Mouse (Mus musculus): ENCODE results near the gene Tdrd12. TPM values are rescaled to one million over a fixed set of nuclear protein-coding genes. Genes with fewer than 3 reads are reported as not detected.

Tdrd12 gene
- polyA plus RNA-seq, 1 experiment, result not detected

DNA sequence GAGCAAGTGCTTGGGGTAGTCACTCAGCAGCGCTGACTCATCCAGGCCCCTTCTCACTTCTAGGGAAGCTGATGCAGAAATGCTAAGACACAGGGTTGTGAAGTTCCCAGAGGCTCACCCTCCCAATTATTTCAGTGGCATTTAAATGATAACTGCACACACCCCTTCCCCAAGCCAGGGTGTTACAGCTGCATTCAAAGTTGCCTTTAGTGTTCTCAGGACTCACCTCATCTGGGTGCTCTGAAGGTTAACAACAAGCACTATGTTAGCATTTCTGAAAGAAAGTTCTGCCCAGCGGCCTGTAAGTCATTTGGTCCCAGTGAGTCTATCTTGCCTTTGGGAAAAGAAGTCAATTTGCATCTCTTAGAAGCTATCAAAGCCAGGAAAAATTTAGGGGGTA, 69.7 kb downstream of the Tdrd12 start:
- no peak overlapping the region for H3K27ac ChIP-seq (ENCODE audit: insufficient read depth, low read depth, low read length)
- H3K4me3 ChIP-seq (ENCODE audit: insufficient read depth, low read depth, low read length), result no peak overlapping the region
- TF ChIP-seq CTCF (IDR thresholded peaks at IDR 0.05; ENCODE audit: insufficient read depth, low read depth, low read length) (no peak), POLR2A (IDR thresholded peaks at IDR 0.05; ENCODE audit: insufficient read depth, low read depth, low read length) (no peak)
- H3K4me1 ChIP-seq (ENCODE audit: control insufficient read depth, insufficient read depth, low read length), result no peaks in the 10 kb centered on the region
- 79% methylated on average over 2 of the region's 2 CpGs for WGBS

DNA sequence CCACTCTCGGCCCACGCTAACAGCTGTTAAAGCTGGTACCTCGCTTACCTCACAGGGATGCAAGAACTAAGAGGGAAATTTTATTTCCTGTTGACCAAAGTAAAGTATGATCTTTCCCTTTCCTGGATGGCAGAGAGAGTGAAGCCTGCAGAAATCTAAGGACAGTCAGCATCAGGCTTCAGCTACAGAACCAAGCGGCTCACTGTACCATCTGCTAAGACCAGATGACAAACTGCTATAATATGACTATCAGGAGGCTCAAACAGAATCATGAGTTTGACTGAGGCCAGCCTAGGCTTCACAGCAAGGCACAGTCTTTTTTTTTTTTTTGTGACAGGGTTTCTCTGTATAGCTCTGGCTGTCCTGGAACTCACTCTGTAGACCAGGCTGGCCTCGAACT, 72.5 kb downstream of the Tdrd12 start:
- no peaks in the 10 kb centered on the region for H3K4me1 ChIP-seq (ENCODE audit: control insufficient read depth, insufficient read depth, low read length)
- TF ChIP-seq CTCF (IDR thresholded peaks at IDR 0.05; ENCODE audit: insufficient read depth, low read depth, low read length), result no peak
- TF ChIP-seq POLR2A (IDR thresholded peaks at IDR 0.05; ENCODE audit: insufficient read depth, low read depth, low read length), result no peak
- WGBS, result 96% methylated on average over 5 of the region's 5 CpGs
- no peak overlapping the region for H3K27ac ChIP-seq (ENCODE audit: insufficient read depth, low read depth, low read length)
- H3K4me3 ChIP-seq (ENCODE audit: insufficient read depth, low read depth, low read length), result no peak overlapping the region

DNA sequence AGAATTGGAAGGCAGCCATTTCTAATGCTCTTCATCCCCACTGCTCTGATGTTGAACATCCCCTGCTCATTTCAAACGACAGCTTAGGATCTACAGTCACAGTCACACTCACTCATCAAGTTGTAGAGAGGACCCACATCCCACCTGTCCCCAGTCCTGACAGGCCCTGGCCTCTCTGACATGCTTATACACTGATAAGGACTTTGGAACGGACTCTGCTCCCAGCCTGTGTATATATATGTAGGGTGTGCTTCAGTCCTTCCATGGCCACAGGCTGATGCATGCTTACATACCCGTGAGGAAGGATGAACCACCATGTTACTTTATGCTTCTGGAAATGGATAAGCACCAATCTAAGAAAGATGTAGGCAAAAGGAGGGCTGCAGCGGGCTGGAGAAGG, 76.6 kb downstream of the Tdrd12 start:
- Histone ChIP-seq H3K4me3 (ENCODE audit: insufficient read depth, low read depth, low read length) (no peak overlapping the region), H3K27ac (ENCODE audit: insufficient read depth, low read depth, low read length) (no peak overlapping the region), H3K4me1 (ENCODE audit: control insufficient read depth, insufficient read depth, low read length) (no peaks in the 10 kb centered on the region)
- no peak for TF ChIP-seq CTCF (IDR thresholded peaks at IDR 0.05; ENCODE audit: insufficient read depth, low read depth, low read length)
- no peak for TF ChIP-seq POLR2A (IDR thresholded peaks at IDR 0.05; ENCODE audit: insufficient read depth, low read depth, low read length)
- WGBS, result 89% methylated on average over 4 of the region's 4 CpGs

- TF ChIP-seq CTCF (IDR thresholded peaks at IDR 0.05; ENCODE audit: insufficient read depth, low read depth, low read length) (no peak), POLR2A (IDR thresholded peaks at IDR 0.05; ENCODE audit: insufficient read depth, low read depth, low read length) (no peak)
- Histone ChIP-seq H3K4me1 (ENCODE audit: control insufficient read depth, insufficient read depth, low read length) (no peaks in the 10 kb centered on the region), H3K27ac (ENCODE audit: insufficient read depth, low read depth, low read length) (no peak overlapping the region), H3K4me3 (ENCODE audit: insufficient read depth, low read depth, low read length) (no peak overlapping the region)
- WGBS, result 80% methylated on average over 4 of the region's 4 CpGs
These were observed 81.3 kb downstream of the Tdrd12 start for GRCm38 (mm10) chr7:35456091-35456814.

- no peak overlapping the region for H3K27ac ChIP-seq (ENCODE audit: insufficient read depth, low read depth, low read length)
- H3K4me3 ChIP-seq (ENCODE audit: insufficient read depth, low read depth, low read length), result no peak overlapping the region
- TF ChIP-seq CTCF (IDR thresholded peaks at IDR 0.05; ENCODE audit: insufficient read depth, low read depth, low read length) (no peak), POLR2A (IDR thresholded peaks at IDR 0.05; ENCODE audit: insufficient read depth, low read depth, low read length) (no peak)
- 87% methylated on average over 7 of the region's 7 CpGs for WGBS
- no peaks in the 10 kb centered on the region for H3K4me1 ChIP-seq (ENCODE audit: control insufficient read depth, insufficient read depth, low read length)
These were observed 88.7 kb downstream of the Tdrd12 start for GRCm38 (mm10) chr7:35448867-35449266.

DNA sequence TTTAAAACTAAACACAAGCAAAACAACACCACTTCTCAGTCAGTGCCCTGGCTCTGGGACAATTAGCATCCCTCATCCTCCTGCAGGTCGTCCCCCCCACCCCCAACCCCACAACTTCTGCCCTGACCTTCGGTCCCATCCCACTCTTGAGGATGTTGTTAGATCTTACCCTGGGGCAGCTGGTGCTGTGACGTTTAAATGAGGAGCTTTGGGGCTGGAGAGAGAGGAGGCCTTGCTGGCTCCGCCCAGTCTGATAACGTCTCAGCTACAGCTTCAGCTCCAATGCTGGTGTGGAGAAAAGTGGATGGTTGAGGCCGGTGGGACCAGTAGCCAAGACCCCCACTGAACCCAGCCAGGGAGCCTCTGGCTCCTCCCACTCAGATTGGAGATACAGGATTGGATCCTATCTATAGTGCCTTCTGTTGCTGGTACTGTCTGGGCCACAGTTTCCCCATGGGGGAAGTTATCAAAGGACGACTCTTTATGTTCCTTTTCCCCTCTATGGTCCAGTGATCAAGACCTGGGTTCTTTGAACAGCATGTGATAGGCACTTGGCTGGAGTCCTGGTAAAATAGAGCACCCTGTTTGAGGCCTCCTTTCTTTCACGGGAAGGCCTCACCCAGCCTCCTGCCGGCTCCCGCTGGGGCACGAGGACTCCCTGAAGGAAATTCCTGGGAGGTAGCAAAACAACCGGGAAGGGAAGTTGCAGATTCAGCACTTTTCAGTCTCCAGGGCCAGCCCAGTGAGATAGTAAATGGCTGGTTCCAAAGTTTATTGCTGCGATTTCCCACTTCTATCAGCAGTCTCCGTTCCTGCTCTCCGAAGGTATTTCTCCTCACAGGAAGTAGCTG, 89.3 kb downstream of the Tdrd12 start, which contains the start of gene Slc7a9:
Gene Slc7a9 (plus strand): TSS at position 801 of the 851 bp plus-strand sequence.
- TF ChIP-seq CTCF (IDR thresholded peaks at IDR 0.05; ENCODE audit: insufficient read depth, low read depth, low read length) (no peak), POLR2A (IDR thresholded peaks at IDR 0.05; ENCODE audit: insufficient read depth, low read depth, low read length) (no peak)
- Histone ChIP-seq H3K27ac (ENCODE audit: insufficient read depth, low read depth, low read length) (no peak within 1 kb of the TSS), H3K4me3 (ENCODE audit: insufficient read depth, low read depth, low read length) (no peak within 1 kb of the TSS), H3K4me1 (ENCODE audit: control insufficient read depth, insufficient read depth, low read length) (no peaks in the 10 kb centered on the region)
- 41% methylated on average over 15 of the region's 15 CpGs for WGBS

DNA sequence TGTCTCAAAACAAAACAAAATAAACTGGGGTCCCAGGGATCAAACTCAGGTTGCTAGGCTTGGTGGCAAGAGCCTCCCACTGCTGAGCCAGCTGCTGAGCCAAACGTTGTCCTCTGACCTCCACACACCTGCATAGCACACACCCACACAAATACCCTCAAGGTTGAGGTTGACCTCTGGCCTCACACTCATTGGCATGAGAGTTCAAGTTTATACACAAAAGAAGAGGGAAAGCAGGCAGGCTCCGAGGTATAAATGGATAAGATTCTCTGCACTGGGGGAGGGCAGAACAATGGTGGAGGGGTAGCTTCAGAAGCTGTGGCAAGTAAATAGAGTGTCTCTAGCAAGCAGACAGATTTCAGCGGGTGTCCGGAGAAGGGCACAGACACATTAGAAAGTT, 90.0 kb downstream of the Tdrd12 start:
- TF ChIP-seq POLR2A (IDR thresholded peaks at IDR 0.05; ENCODE audit: insufficient read depth, low read depth, low read length) (no peak), CTCF (IDR thresholded peaks at IDR 0.05; ENCODE audit: insufficient read depth, low read depth, low read length) (no peak)
- H3K27ac ChIP-seq (ENCODE audit: insufficient read depth, low read depth, low read length), result no peak overlapping the region
- no peak overlapping the region for H3K4me3 ChIP-seq (ENCODE audit: insufficient read depth, low read depth, low read length)
- no peaks in the 10 kb centered on the region for H3K4me1 ChIP-seq (ENCODE audit: control insufficient read depth, insufficient read depth, low read length)
- WGBS, result 55% methylated on average over 4 of the region's 4 CpGs

DNA sequence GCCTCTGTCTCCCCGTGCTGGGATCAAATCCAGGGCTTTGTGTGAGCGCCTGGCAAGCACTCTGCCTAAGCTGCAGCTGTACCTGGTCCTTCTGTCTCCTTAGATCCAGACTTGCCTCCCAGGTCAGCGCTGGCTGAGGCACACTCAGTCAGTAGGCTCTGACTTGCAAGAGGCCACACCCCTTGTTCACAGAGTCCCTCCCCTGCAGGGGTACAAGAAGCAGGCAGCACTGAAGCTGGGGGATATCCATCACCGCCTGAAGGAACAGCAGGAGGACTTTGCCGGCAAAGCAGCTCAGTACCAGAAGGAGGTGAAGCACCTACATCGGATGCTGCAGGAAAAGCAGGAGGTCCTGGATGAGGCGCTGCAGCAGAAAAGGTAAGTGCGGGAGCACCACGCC, 102.3 kb downstream of the Tdrd12 start:
- 76% methylated on average over 9 of the region's 9 CpGs for WGBS
- no peak for TF ChIP-seq POLR2A (IDR thresholded peaks at IDR 0.05; ENCODE audit: insufficient read depth, low read depth, low read length)
- TF ChIP-seq CTCF (IDR thresholded peaks at IDR 0.05; ENCODE audit: insufficient read depth, low read depth, low read length), result no peak

DNA sequence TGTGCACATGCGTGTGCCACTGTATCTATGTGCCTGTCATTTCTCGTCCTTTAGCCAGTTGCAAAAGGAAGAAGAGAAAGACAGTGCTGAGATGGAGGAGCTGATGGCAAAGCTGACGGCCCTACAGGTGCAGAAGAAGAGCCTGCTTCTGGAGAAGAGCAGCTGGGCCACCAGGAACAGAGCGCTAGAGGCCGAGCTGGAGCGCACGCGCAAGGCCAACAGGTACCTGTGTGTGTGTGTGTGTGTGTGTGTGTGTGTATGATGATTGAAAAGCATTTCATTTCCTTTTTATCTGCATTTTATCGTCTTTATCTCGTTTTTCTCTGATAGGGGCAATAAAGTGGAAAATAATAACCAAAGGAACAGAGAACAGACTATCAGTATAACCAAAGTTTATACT, 109.4 kb downstream of the Tdrd12 start:
- 96% methylated on average over 10 of the region's 10 CpGs for WGBS
- Histone ChIP-seq H3K4me1 (ENCODE audit: control insufficient read depth, insufficient read depth, low read length) (no peaks in the 10 kb centered on the region), H3K27ac (ENCODE audit: insufficient read depth, low read depth, low read length) (no peak overlapping the region), H3K4me3 (ENCODE audit: insufficient read depth, low read depth, low read length) (no peak overlapping the region)
- no peak for TF ChIP-seq POLR2A (IDR thresholded peaks at IDR 0.05; ENCODE audit: insufficient read depth, low read depth, low read length)
- no peak for TF ChIP-seq CTCF (IDR thresholded peaks at IDR 0.05; ENCODE audit: insufficient read depth, low read depth, low read length)

More for the DNA sequence above, 102.3 kb downstream of the Tdrd12 start:
- no peak overlapping the region for H3K4me3 ChIP-seq (ENCODE audit: insufficient read depth, low read depth, low read length)
- H3K27ac ChIP-seq (ENCODE audit: insufficient read depth, low read depth, low read length), result no peak overlapping the region
- H3K4me1 ChIP-seq (ENCODE audit: control insufficient read depth, insufficient read depth, low read length), result no peaks in the 10 kb centered on the region

Measured in olfactory bulb, adult 2 months (tissue).